Mouse (Mus musculus): Measurements from ENCODE around the gene Usp7.

Usp7 gene

GRCm38 (mm10) chr16:8676800-8677199 lies 115.3 kb downstream of the Usp7 start:
- in situ Hi-C loops (cut with MboI, MseI), result loop anchor here (5.0 kb wide), 1 partner anchor 269 kb away; no protein-coding TSS in a partner anchor

GRCm38 (mm10) chr16:8676228-8676627 lies 115.9 kb downstream of the Usp7 start:
- in situ Hi-C loops (cut with MboI, MseI), result loop anchor here (5.0 kb wide), 1 partner anchor 269 kb away; no protein-coding TSS in a partner anchor

GRCm38 (mm10) chr16:8675559-8675958 lies 116.5 kb downstream of the Usp7 start:
- in situ Hi-C loops (cut with MboI, MseI), result loop anchor here (5.0 kb wide), 1 partner anchor 268 kb away; no protein-coding TSS in a partner anchor

GRCm38 (mm10) chr16:8674165-8674564 lies 117.9 kb downstream of the Usp7 start:
- in situ Hi-C loops (cut with MboI, MseI), result no loop called here

- in situ Hi-C loops (cut with MboI, MseI), result no loop called here
These were observed 118.8 kb downstream of the Usp7 start for GRCm38 (mm10) chr16:8673343-8673742.

GRCm38 (mm10) chr16:8672811-8673210 lies 119.3 kb downstream of the Usp7 start:
- in situ Hi-C loops (cut with MboI, MseI), result no loop called here

GRCm38 (mm10) chr16:8672350-8672687 lies 119.8 kb downstream of the Usp7 start:
- in situ Hi-C loops (cut with MboI, MseI), result no loop called here

- in situ Hi-C loops (cut with MboI, MseI), result no loop called here
These were observed 120.4 kb downstream of the Usp7 start, which contains the start of gene Carhsp1 for GRCm38 (mm10) chr16:8671551-8672349. Gene Carhsp1 (minus strand): TSS chr16:8672155.

GRCm38 (mm10) chr16:8670041-8671035 lies 121.8 kb downstream of the Usp7 start:
- in situ Hi-C loops (cut with MboI, MseI), result no loop called here

GRCm38 (mm10) chr16:8669432-8669831 lies 122.7 kb downstream of the Usp7 start:
- in situ Hi-C loops (cut with MboI, MseI), result no loop called here

- in situ Hi-C loops (cut with MboI, MseI), result no loop called here
These were observed 123.7 kb downstream of the Usp7 start for GRCm38 (mm10) chr16:8668386-8668785.

GRCm38 (mm10) chr16:8667814-8668213 lies 124.3 kb downstream of the Usp7 start:
- in situ Hi-C loops (cut with MboI, MseI), result no loop called here

- in situ Hi-C loops (cut with MboI, MseI), result no loop called here
These were observed 124.8 kb downstream of the Usp7 start for GRCm38 (mm10) chr16:8667261-8667660.

GRCm38 (mm10) chr16:8666452-8666851 lies 125.7 kb downstream of the Usp7 start:
- in situ Hi-C loops (cut with MboI, MseI), result no loop called here

GRCm38 (mm10) chr16:8665367-8665766 lies 126.7 kb downstream of the Usp7 start:
- in situ Hi-C loops (cut with MboI, MseI), result no loop called here

GRCm38 (mm10) chr16:8663606-8664539 lies 128.2 kb downstream of the Usp7 start:
- in situ Hi-C loops (cut with MboI, MseI), result no loop called here

- in situ Hi-C loops (cut with MboI, MseI), result no loop called here
These were observed 129.1 kb downstream of the Usp7 start for GRCm38 (mm10) chr16:8663022-8663421.

- in situ Hi-C loops (cut with MboI, MseI), result no loop called here
These were observed 133.3 kb downstream of the Usp7 start for GRCm38 (mm10) chr16:8658764-8659163.

- in situ Hi-C loops (cut with MboI, MseI), result no loop called here
These were observed 133.8 kb downstream of the Usp7 start for GRCm38 (mm10) chr16:8658349-8658748.

- in situ Hi-C loops (cut with MboI, MseI), result no loop called here
These were observed 135.9 kb downstream of the Usp7 start for GRCm38 (mm10) chr16:8656256-8656655.

- in situ Hi-C loops (cut with MboI, MseI), result no loop called here
These were observed 136.5 kb downstream of the Usp7 start for GRCm38 (mm10) chr16:8655599-8655998.
